Mouse (Mus musculus): Measurements from ENCODE around the gene Drg1. TPM values are rescaled to one million over a fixed set of nuclear protein-coding genes. Genes with fewer than 3 reads are reported as not detected.
A peak's percentile ranks its signal among the peaks of the same experiment; 100 is the strongest.

The Drg1 gene
- polyA plus RNA-seq, 1 experiment from 2014 or later = 287 TPM

- no peak overlapping the region for H3K27ac ChIP-seq (replicated peaks)
- H3K27me3 ChIP-seq (replicated peaks; ENCODE audit: low read depth, poor library complexity, severe bottlenecking) = no peaks in the 10 kb centered on the region
- 90% methylated on average over 10 of the region's 10 CpGs for WGBS
- no peak overlapping the region for H3K4me3 ChIP-seq
- peaks cover 100% of the 10 kb centered on the region for H3K36me3 ChIP-seq (replicated peaks)
- no peaks in the 10 kb centered on the region for H3K9me3 ChIP-seq
- no peak for DNase-seq (ENCODE audit: low spot score)
- H3K4me1 ChIP-seq = peaks cover 35% of the 10 kb centered on the region
These were observed 31.9 kb upstream of the Drg1 start for GRCm38 (mm10) chr11:3297871-3298812.

GRCm38 (mm10) chr11:3296056-3296455 lies 29.8 kb upstream of the Drg1 start:
- peak overlapping the region; percentile 37; the same call in 1 of the 2 replicates for H3K4me3 ChIP-seq
- DNase-seq (ENCODE audit: low spot score) = no peak
- 77% methylated on average over 5 of the region's 5 CpGs for WGBS
- H3K27ac ChIP-seq (replicated peaks) = no peak overlapping the region
- H3K4me1 ChIP-seq = peaks cover 47% of the 10 kb centered on the region
- peaks cover 98% of the 10 kb centered on the region for H3K36me3 ChIP-seq (replicated peaks)
- no peaks in the 10 kb centered on the region for H3K9me3 ChIP-seq
- no peaks in the 10 kb centered on the region for H3K27me3 ChIP-seq (replicated peaks; ENCODE audit: low read depth, poor library complexity, severe bottlenecking)

GRCm38 (mm10) chr11:3294641-3295040 lies 28.4 kb upstream of the Drg1 start:
- Histone ChIP-seq H3K4me3 (peak overlapping the region; percentile 92), H3K36me3 (replicated peaks) (peaks cover 85% of the 10 kb centered on the region), H3K9me3 (no peaks in the 10 kb centered on the region), H3K27me3 (replicated peaks; ENCODE audit: low read depth, poor library complexity, severe bottlenecking) (no peaks in the 10 kb centered on the region), H3K27ac (replicated peaks) (peak overlapping the region; percentile 100), H3K4me1 (peaks cover 48% of the 10 kb centered on the region)
- DNase-seq (ENCODE audit: low spot score) = no peak
- WGBS = 90% methylated on average over 2 of the region's 2 CpGs

DNA sequence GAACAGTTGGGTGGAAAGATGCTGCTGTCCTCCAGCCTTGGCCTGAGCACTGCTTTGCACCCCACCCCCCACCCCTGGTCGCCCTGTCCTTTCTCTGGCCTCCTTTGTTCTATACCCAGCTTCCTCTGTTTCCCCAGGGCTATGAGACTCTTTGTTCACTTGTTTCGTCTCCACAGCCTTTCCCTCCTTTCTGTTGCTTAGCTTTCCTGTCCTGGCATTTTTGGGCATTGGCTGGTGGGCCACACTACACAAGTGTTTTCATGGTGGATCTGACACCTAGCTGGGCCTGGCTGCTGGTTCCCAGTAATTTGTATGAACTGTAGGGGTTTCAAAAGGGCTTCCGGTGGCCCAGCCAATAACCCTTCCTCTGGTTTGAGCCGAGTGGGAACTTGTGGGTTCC lies 27.1 kb upstream of the Drg1 start:
- whole genome bisulfite sequencing = 30% methylated on average over 4 of the region's 4 CpGs
- Histone ChIP-seq H3K27ac (replicated peaks) (peak overlapping the region; percentile 100), H3K36me3 (replicated peaks) (peaks cover 72% of the 10 kb centered on the region), H3K27me3 (replicated peaks; ENCODE audit: low read depth, poor library complexity, severe bottlenecking) (no peaks in the 10 kb centered on the region), H3K9me3 (no peaks in the 10 kb centered on the region), H3K4me3 (peak overlapping the region; percentile 92), H3K4me1 (peaks cover 53% of the 10 kb centered on the region)
- DNase-seq (ENCODE audit: low spot score) = no peak

GRCm38 (mm10) chr11:3292711-3293249 lies 26.6 kb upstream of the Drg1 start:
- Histone ChIP-seq H3K27me3 (replicated peaks; ENCODE audit: low read depth, poor library complexity, severe bottlenecking) (no peaks in the 10 kb centered on the region), H3K36me3 (replicated peaks) (peaks cover 66% of the 10 kb centered on the region), H3K4me1 (peaks cover 59% of the 10 kb centered on the region), H3K27ac (replicated peaks) (peak overlapping the region; percentile 100), H3K9me3 (no peaks in the 10 kb centered on the region), H3K4me3 (peak overlapping the region; percentile 92)
- WGBS = under 1% methylated on average over 8 of the region's 8 CpGs
- DNase-seq (ENCODE audit: low spot score) = peak; percentile 91

DNA sequence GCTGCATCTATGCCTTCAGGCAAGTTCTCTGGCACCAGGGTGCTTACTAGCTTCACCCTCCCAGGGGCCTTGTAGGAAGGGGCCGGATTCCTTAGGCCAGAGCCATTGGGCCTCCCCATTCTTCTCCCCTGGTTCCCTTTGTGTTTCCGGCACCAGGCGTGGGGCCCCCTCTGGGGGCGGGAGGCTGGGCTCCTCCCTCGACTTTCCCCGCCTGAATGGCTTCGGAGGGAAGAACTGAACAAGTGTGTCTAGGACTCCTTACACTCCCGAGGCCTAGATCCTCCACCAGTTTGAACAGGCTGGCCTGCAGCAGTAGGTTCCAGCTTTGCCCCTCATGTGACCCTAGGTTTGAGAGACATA lies 25.8 kb upstream of the Drg1 start:
- WGBS = 0% methylated on average over 8 of the region's 8 CpGs
- peak; percentile 86 for DNase-seq (ENCODE audit: low spot score)
- H3K36me3 ChIP-seq (replicated peaks) = peaks cover 59% of the 10 kb centered on the region

DNA sequence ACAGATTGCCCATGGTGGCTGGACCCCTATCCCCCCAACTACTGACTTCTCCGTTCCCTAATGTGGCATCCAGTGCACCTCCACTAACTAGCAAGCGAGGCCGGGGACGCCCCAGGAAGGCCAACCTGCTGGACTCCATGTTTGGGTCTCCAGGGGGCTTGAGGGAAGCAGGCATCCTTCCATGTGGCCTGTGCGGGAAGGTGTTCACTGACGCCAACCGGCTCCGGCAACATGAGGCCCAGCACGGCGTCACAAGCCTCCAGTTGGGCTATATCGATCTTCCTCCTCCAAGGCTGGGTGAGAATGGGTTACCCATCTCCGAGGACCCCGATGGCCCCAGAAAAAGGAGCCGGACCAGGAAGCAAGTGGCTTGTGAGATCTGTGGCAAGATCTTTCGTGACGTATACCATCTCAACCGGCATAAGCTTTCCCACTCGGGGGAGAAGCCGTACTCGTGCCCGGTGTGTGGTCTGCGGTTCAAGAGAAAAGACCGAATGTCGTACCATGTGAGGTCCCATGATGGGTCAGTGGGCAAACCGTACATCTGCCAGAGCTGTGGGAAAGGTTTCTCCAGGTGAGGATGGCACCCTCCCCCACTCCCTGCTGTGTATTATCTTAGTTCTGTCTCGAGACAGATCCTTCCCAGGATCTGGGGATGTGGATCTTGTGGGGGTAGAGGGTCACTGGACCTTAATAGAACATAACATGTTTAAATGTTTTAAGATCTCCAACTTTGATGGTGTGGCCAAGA lies 25.3 kb upstream of the Drg1 start:
- peak overlapping the region; percentile 100 for H3K27ac ChIP-seq (replicated peaks)
- H3K4me1 ChIP-seq = peaks cover 59% of the 10 kb centered on the region
- H3K36me3 ChIP-seq (replicated peaks) = peaks cover 53% of the 10 kb centered on the region
- DNase-seq (ENCODE audit: low spot score) = peak; percentile 56
- H3K4me3 ChIP-seq = peak overlapping the region; percentile 92
- no peaks in the 10 kb centered on the region for H3K9me3 ChIP-seq
- H3K27me3 ChIP-seq (replicated peaks; ENCODE audit: low read depth, poor library complexity, severe bottlenecking) = no peaks in the 10 kb centered on the region
- WGBS = 1% methylated on average over 26 of the region's 26 CpGs

More for the DNA sequence above, 25.8 kb upstream of the Drg1 start:
- Histone ChIP-seq H3K27ac (replicated peaks) (peak overlapping the region; percentile 100), H3K27me3 (replicated peaks; ENCODE audit: low read depth, poor library complexity, severe bottlenecking) (no peaks in the 10 kb centered on the region), H3K4me3 (peak overlapping the region; percentile 92), H3K4me1 (peaks cover 62% of the 10 kb centered on the region), H3K9me3 (no peaks in the 10 kb centered on the region)

DNA sequence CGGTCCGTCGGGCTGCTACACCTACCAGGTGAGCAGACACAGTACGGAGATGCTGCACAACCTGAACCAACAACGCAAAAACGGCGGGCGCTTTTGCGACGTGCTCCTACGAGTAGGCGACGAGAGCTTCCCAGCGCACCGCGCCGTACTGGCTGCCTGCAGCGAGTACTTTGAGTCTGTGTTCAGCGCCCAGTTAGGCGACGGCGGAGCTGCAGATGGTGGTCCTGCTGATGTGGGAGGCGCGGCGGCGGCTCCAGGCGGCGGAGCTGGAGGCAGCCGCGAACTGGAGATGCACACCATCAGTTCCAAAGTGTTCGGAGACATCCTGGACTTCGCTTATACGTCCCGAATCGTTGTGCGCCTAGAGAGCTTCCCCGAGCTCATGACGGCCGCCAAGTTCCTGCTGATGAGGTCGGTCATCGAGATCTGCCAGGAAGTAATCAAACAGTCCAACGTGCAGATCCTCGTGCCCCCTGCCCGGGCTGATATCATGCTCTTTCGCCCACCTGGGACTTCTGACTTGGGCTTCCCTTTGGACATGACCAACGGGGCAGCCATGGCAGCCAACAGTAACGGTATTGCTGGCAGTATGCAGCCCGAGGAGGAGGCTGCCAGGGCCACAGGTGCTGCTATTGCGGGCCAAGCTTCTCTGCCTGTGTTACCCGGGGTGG lies 24.6 kb upstream of the Drg1 start:
- DNase-seq (ENCODE audit: low spot score) = no peak

DNA sequence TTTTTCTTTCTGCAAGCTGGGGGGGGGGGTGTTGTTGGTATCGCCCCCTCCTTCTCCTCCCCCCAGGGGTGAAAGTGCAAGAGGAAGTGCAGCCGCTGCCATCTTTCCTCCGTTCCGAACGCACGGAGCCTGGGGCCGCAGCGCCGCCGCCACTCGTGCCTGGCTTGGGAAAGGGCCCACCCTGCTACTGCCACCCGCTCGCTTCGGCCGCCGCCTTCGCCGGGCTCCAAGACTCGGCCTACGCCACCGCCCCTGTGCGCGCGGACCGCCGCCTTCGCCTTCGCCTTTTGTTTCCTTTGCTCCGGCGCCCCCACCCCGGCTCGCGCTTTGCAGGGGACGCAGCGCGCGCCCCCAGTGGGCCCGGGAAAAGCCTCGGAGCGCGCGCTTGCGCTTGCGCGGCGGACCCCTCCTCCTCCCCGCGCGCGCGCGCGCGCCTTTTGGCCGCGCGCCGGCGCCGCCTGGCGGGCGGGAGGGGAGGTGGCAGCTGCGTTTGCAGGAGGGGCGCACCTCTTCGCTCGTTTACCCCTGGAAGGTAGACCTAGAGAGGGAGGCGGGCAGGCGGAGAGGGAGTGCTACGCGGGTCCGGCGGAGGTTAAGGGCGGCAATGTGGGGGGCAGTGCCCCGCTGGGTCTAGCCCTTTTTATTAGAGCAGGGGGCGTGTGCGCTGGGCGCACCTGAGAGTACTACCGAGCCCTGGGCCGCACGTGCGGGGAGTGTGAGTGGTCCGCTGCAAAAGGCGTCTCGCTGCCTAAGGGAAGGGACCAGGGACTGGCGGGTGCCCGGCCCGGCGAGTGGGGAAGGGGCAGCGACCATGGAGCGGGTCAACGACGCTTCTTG lies 23.8 kb upstream of the Drg1 start:
- WGBS = under 1% methylated on average over 91 of the region's 92 CpGs
- Histone ChIP-seq H3K4me3 (peak overlapping the region; percentile 92), H3K4me1 (peaks cover 46% of the 10 kb centered on the region), H3K27ac (replicated peaks) (peak overlapping the region; percentile 100), H3K9me3 (no peaks in the 10 kb centered on the region), H3K36me3 (replicated peaks) (peaks cover 39% of the 10 kb centered on the region), H3K27me3 (replicated peaks; ENCODE audit: low read depth, poor library complexity, severe bottlenecking) (no peaks in the 10 kb centered on the region)
- DNase-seq (ENCODE audit: low spot score) = peak; percentile 91

More for the DNA sequence above, 24.6 kb upstream of the Drg1 start:
- Histone ChIP-seq H3K9me3 (no peaks in the 10 kb centered on the region), H3K27ac (replicated peaks) (peak overlapping the region; percentile 100), H3K4me1 (peaks cover 53% of the 10 kb centered on the region), H3K36me3 (replicated peaks) (peaks cover 46% of the 10 kb centered on the region), H3K27me3 (replicated peaks; ENCODE audit: low read depth, poor library complexity, severe bottlenecking) (no peaks in the 10 kb centered on the region), H3K4me3 (peak overlapping the region; percentile 92)
- under 1% methylated on average over 50 of the region's 50 CpGs for WGBS

DNA sequence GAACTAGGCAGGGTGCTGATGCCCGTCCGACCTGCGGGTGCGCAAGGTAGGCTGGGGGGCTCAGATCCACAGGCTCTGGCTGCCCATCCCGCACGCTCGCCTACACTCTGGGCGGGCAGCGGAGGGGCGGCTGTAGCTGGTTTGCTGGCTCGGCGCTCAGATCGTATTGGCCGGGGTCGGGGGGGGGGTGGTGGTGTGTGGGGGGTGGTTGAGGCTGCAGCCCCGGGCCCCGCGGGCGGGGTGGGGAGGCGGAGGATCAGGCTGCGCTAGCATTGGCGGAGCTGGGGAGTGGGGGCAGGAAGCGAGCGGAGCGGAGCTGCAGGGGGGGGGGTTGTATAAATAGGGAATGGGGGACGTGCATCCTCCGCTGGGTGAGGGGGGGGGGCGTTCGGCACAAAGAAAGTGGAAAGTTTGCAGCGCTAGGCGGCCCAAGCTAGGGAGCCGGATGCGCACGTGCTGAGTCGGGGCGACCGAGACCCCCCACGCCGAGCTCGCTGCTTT lies 23.1 kb upstream of the Drg1 start:
- Histone ChIP-seq H3K9me3 (no peaks in the 10 kb centered on the region), H3K27ac (replicated peaks) (peak overlapping the region; percentile 100), H3K27me3 (replicated peaks; ENCODE audit: low read depth, poor library complexity, severe bottlenecking) (no peaks in the 10 kb centered on the region), H3K4me1 (peaks cover 40% of the 10 kb centered on the region), H3K4me3 (peak overlapping the region; percentile 92), H3K36me3 (replicated peaks) (peaks cover 32% of the 10 kb centered on the region)
- WGBS = under 1% methylated on average over 39 of the region's 40 CpGs
- DNase-seq (ENCODE audit: low spot score) = peak; percentile 97

DNA sequence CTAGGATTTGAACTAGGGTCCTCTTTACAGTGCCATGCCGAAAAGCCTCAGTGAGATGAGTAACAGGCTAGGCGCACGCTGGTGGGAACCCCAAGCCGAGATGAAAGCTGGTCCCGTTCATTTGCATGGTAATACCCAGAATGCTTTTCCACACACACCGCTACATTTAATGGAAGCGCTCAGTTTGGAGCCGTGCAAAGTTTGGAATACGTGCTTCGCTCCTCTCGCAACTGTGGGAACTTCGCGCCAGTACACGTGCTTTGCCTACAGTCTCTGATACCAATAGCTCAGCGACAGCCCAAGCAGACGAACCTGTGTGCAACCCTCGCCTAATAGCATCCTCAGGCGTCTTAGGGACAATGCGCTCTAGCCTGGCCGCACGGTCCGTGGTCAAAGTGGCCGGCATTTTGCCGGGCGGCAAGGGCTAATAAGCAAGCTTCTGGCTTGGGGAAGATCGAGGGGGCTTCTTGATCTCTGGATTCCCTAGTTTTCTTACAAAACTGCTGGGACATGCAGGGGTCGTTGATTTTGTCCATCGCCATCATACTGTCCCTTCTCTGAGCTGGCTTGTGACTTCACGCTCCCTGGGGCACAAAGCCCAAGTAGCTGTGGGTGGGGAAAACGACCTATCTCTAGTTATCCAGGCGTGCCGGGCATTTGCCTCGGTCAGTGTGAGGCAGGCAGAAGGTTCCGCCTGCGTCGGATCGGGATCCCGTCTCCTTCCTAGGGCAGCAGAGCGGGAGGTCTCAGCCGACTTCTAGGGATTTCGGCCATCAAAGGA lies 22.5 kb upstream of the Drg1 start, which contains the start of gene Patz1:
TSS of gene Patz1 (plus strand) at position 354 of the 781 bp plus-strand sequence.
- Histone ChIP-seq H3K27me3 (replicated peaks; ENCODE audit: low read depth, poor library complexity, severe bottlenecking) (no peaks in the 10 kb centered on the region), H3K27ac (replicated peaks) (peak within 1 kb of the TSS; percentile 100), H3K36me3 (replicated peaks) (peaks cover 26% of the 10 kb centered on the region), H3K4me3 (peak within 1 kb of the TSS; percentile 92), H3K4me1 (peaks cover 33% of the 10 kb centered on the region), H3K9me3 (no peaks in the 10 kb centered on the region)
- under 1% methylated on average over 41 of the region's 41 CpGs for WGBS
- peak; percentile 75 for DNase-seq (ENCODE audit: low spot score)

All from embryonic facial prominence, embryonic 10.5 days (tissue).